Mouse (Mus musculus): Measurements from ENCODE around the gene Klhdc8b.

DNA sequence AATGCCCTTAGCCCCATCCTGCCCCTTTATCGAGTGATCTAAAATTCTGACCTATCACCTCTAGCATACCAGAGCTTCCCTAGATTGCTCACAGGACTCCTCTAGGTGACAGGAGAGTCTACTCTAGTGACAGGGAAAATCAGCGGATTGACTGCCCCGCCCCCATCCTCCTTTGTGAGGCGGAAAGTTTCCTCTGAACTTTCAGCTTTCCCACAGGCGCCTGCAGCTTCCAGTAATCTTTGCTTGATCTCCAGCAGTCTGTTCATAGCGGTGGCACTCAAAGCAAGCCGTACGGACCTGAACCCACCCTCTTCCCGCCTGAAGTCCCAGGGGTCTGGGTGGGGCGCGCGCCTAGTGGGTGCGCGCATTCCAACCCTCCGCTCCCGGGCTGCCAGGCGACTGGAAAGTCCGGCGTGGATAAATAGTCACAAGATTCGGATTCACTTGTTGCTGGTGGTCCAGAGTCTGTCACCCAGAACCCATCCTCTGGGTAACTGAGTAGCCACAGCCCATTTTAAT, 17.3 kb upstream of the Klhdc8b start:
- TF ChIP-seq CTCF (IDR thresholded peaks at IDR 0.05; ENCODE audit: low read depth) (no peak), EP300 (optimal IDR thresholded peaks at IDR 0.05) (peak; percentile 28)

Measured in stomach, postnatal 0 days (tissue).